Mouse (Mus musculus) neural tube, embryonic 11.5 days (tissue): ENCODE data around the gene Aldh18a1. TPM values are rescaled to one million over a fixed set of nuclear protein-coding genes. Genes with fewer than 3 reads are reported as not detected.
"Not testable (repeated sequence)": the region's sequence is repeated elsewhere in the genome, so short reads cannot be mapped to it uniquely, and the experiment has no call there.

ENCODE experiments used
- ATAC-seq: fragments of 200-750 bp; cut with Nextera tagmentation; 2 replicates; pipeline ENCODE4 v1.8.0; 2017; ENCODE audit warnings: moderate number of reproducible peaks, mild to moderate bottlenecking, moderate TSS enrichment, moderate library complexity; ENCODE audit not compliant: insufficient read depth, low FRiP score, low TSS enrichment
- DNase-seq: peaks from one replicate; pipeline ENCODE4 v3.0.0-alpha.2; 2015; ENCODE audit warnings: low spot score
- H3K27ac ChIP-seq: fragments of 300-500 bp; sonication (generic); 2 replicates; pipeline ENCODE4 v1.5.1; 2014; ENCODE audit warnings: low read depth, mild to moderate bottlenecking, low read length
- H3K27me3 ChIP-seq: fragments of 300-500 bp; sonication (generic); 2 replicates; pipeline ENCODE4 v1.6.1; 2014; ENCODE audit warnings: mild to moderate bottlenecking, low read length, mixed read lengths; ENCODE audit not compliant: control insufficient read depth, insufficient read depth
- H3K36me3 ChIP-seq: fragments of 300-500 bp; sonication (generic); 2 replicates; pipeline ENCODE4 v1.6.1; 2014; ENCODE audit warnings: mild to moderate bottlenecking, low read length, moderate library complexity, mixed read lengths; ENCODE audit not compliant: control insufficient read depth, insufficient read depth
- H3K4me1 ChIP-seq: fragments of 300-500 bp; sonication (generic); 2 replicates; pipeline ENCODE4 v1.6.1; 2014; ENCODE audit warnings: low read length, mixed read lengths; ENCODE audit not compliant: control insufficient read depth, insufficient read depth
- H3K4me2 ChIP-seq: fragments of 300-500 bp; sonication (generic); 2 replicates; pipeline ENCODE4 v1.6.1; 2014; ENCODE audit warnings: low read depth, mild to moderate bottlenecking, moderate library complexity
- H3K4me3 ChIP-seq: fragments of 300-500 bp; sonication (generic); 2 replicates; pipeline ENCODE4 v1.5.1; 2014; ENCODE audit warnings: low read depth, low read length
- H3K9ac ChIP-seq: fragments of 300-500 bp; sonication (generic); 2 replicates; pipeline ENCODE4 v1.6.1; 2014; ENCODE audit warnings: mild to moderate bottlenecking, low read length
- H3K9me3 ChIP-seq: fragments of 300-500 bp; sonication (generic); 2 replicates; pipeline ENCODE4 v1.6.1; 2016; ENCODE audit warnings: low read length; ENCODE audit not compliant: control insufficient read depth
- WGBS: fragments of 180-500 bp; shearing (Covaris S2); extraction: QIAGEN DNeasy Blood & Tissue Kit; methylation state at CpG from one replicate; pipeline ENCODE4 v1.1.7; 2014; 5-methylcytosine and 5-hydroxymethylcytosine counted together
- polyA plus RNA-seq: library from polyadenylated mRNA; unstranded; fragments of >200 nt; fragmentation: Nextera tagmentation; extraction: Ambion mirVana; gene quantifications from 2 replicates; pipeline ENCODE4 v1.2.1, GENCODE M21; 2014

The Aldh18a1 gene
- polyA plus RNA-seq, 1 experiment from 2014 or later = 78.2 TPM

- 80% methylated on average over 5 of the region's 5 CpGs for WGBS
- H3K4me3 ChIP-seq = no peak overlapping the region
- DNase-seq (no peak), ATAC-seq (no peak)
- peaks cover 32% of the 10 kb centered on the region for H3K36me3 ChIP-seq
- peaks cover 4% of the 10 kb centered on the region; the same call in 1 of the 2 replicates for H3K9me3 ChIP-seq
- H3K4me2 ChIP-seq = no peak overlapping the region
- no peak overlapping the region for H3K9ac ChIP-seq
- H3K4me1 ChIP-seq = no peaks in the 10 kb centered on the region
- no peak overlapping the region for H3K27ac ChIP-seq
- no peaks in the 10 kb centered on the region for H3K27me3 ChIP-seq
Observed at GRCm38 (mm10) chr19:40575438-40575837, 12.8 kb downstream of the Aldh18a1 start.

GRCm38 (mm10) chr19:40570726-40571125 is 17.5 kb downstream of the Aldh18a1 start:
- no peaks in the 10 kb centered on the region for H3K4me1 ChIP-seq
- H3K4me3 ChIP-seq = no peak overlapping the region
- ATAC-seq (no peak), DNase-seq (no peak)
- H3K4me2 ChIP-seq = no peak overlapping the region
- H3K27ac ChIP-seq = no peak overlapping the region
- H3K36me3 ChIP-seq = peaks cover 44% of the 10 kb centered on the region
- H3K9ac ChIP-seq = no peak overlapping the region
- 95% methylated on average over 9 of the region's 9 CpGs for WGBS
- H3K9me3 ChIP-seq = peaks cover 5% of the 10 kb centered on the region
- no peaks in the 10 kb centered on the region for H3K27me3 ChIP-seq

GRCm38 (mm10) chr19:40567616-40568015 is 20.6 kb downstream of the Aldh18a1 start:
- no peak overlapping the region for H3K4me2 ChIP-seq
- H3K27ac ChIP-seq = no peak overlapping the region
- no peaks in the 10 kb centered on the region for H3K4me1 ChIP-seq
- H3K9me3 ChIP-seq = peaks cover 5% of the 10 kb centered on the region
- peaks cover 45% of the 10 kb centered on the region for H3K36me3 ChIP-seq
- DNase-seq (no peak), ATAC-seq (no peak)
- no peaks in the 10 kb centered on the region for H3K27me3 ChIP-seq
- no peak overlapping the region for H3K4me3 ChIP-seq
- 91% methylated on average over 3 of the region's 3 CpGs for WGBS
- H3K9ac ChIP-seq = no peak overlapping the region

GRCm38 (mm10) chr19:40563880-40564645 is 24.2 kb downstream of the Aldh18a1 start:
- Histone ChIP-seq H3K27ac (no peak overlapping the region), H3K9me3 (no peaks in the 10 kb centered on the region), H3K27me3 (no peaks in the 10 kb centered on the region), H3K36me3 (peaks cover 29% of the 10 kb centered on the region), H3K4me1 (no peaks in the 10 kb centered on the region), H3K4me2 (no peak overlapping the region), H3K4me3 (no peak overlapping the region), H3K9ac (no peak overlapping the region)
- no peak for DNase-seq
- WGBS = 88% methylated on average over 10 of the region's 10 CpGs
- no peak for ATAC-seq

GRCm38 (mm10) chr19:40561521-40561920 is 26.7 kb downstream of the Aldh18a1 start:
- peak; percentile 55; the same call in 1 of the 2 replicates for ATAC-seq
- not testable (repeated sequence) for H3K9ac ChIP-seq, H3K27ac ChIP-seq, H3K4me3 ChIP-seq, DNase-seq, H3K4me2 ChIP-seq, H3K9me3 ChIP-seq, H3K27me3 ChIP-seq, H3K4me1 ChIP-seq
- 67% methylated on average over 12 of the region's 31 CpGs for WGBS
- peaks cover 30% of the 10 kb centered on the region for H3K36me3 ChIP-seq

GRCm38 (mm10) chr19:40556029-40556428 is 32.2 kb downstream of the Aldh18a1 start:
- no peaks in the 10 kb centered on the region for H3K27me3 ChIP-seq
- no peak for ATAC-seq
- 81% methylated on average over 7 of the region's 7 CpGs for WGBS
- no peak overlapping the region for H3K4me3 ChIP-seq
- no peaks in the 10 kb centered on the region for H3K4me1 ChIP-seq
- H3K4me2 ChIP-seq = no peak overlapping the region
- no peak for DNase-seq
- peaks cover 19% of the 10 kb centered on the region for H3K36me3 ChIP-seq
- no peak overlapping the region for H3K27ac ChIP-seq
- H3K9ac ChIP-seq = no peak overlapping the region
- no peaks in the 10 kb centered on the region for H3K9me3 ChIP-seq

- WGBS = 96% methylated on average over 8 of the region's 8 CpGs
- Histone ChIP-seq H3K4me1 (no peaks in the 10 kb centered on the region), H3K4me3 (no peak overlapping the region), H3K4me2 (no peak overlapping the region), H3K9me3 (no peaks in the 10 kb centered on the region), H3K27me3 (no peaks in the 10 kb centered on the region), H3K36me3 (peaks cover 19% of the 10 kb centered on the region), H3K27ac (no peak overlapping the region), H3K9ac (no peak overlapping the region)
- ATAC-seq (no peak), DNase-seq (no peak)
Observed at GRCm38 (mm10) chr19:40555136-40555535, 33.1 kb downstream of the Aldh18a1 start.

- Histone ChIP-seq H3K4me3 (no peak overlapping the region), H3K9me3 (no peaks in the 10 kb centered on the region), H3K27me3 (no peaks in the 10 kb centered on the region), H3K4me2 (no peak overlapping the region), H3K4me1 (no peaks in the 10 kb centered on the region), H3K27ac (no peak overlapping the region), H3K9ac (no peak overlapping the region), H3K36me3 (peaks cover 19% of the 10 kb centered on the region)
- 94% methylated on average over 11 of the region's 11 CpGs for WGBS
- DNase-seq (no peak), ATAC-seq (no peak)
Observed at GRCm38 (mm10) chr19:40554343-40554742, 33.9 kb downstream of the Aldh18a1 start.

GRCm38 (mm10) chr19:40553849-40554248 is 34.4 kb downstream of the Aldh18a1 start:
- ATAC-seq = no peak
- WGBS = 87% methylated on average over 6 of the region's 6 CpGs
- Histone ChIP-seq H3K27ac (no peak overlapping the region), H3K27me3 (no peaks in the 10 kb centered on the region), H3K9me3 (no peaks in the 10 kb centered on the region), H3K36me3 (peaks cover 19% of the 10 kb centered on the region), H3K4me2 (no peak overlapping the region), H3K4me1 (no peaks in the 10 kb centered on the region), H3K9ac (no peak overlapping the region), H3K4me3 (no peak overlapping the region)
- no peak for DNase-seq
